Mouse (Mus musculus) kidney, adult 2 months (tissue): ENCODE results near the gene Uck1.

ENCODE experiments used
- CTCF ChIP-seq: fragments of 200-500 bp; conservative IDR thresholded peaks from 2 replicates; pipeline ENCODE4 v1.5.1; 2011; ENCODE audit warnings: low read depth, mild to moderate bottlenecking, control low read depth, low read length, moderate library complexity, mixed read lengths; ENCODE audit not compliant: insufficient read depth, insufficient read length
- POLR2A ChIP-seq: fragments of 200-500 bp; IDR thresholded peaks from one replicate; pipeline ENCODE4 v1.6.1; 2011; ENCODE audit warnings: low read depth, low read length, control low read depth

DNA sequence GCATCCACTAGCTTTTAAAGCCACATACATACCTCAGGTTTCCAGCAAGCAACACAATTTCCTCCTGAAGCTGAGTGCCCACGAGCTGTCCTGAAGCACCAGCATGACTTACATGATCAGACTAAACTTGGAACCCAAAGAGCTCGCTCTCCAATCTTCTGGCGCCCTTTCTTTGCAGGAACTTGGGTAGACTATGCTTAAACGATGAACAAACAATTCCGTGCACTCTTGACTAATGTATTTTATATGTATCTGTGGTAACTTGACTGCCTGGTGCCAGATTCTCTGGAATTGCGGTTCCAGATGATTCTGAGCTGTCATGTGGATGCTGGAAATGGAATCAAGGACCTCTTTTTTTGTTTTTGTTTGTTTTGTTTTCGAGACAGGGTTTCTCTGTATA, 24.5 kb downstream of the Uck1 start:
- TF ChIP-seq CTCF (no peak), POLR2A (no peak)
